Mouse (Mus musculus) ES-Bruce4 (cell line): Measurements from ENCODE around the gene Mmgt2.

Experiments used
- CTCF ChIP-seq: IDR thresholded peaks from one replicate; pipeline ENCODE4 v1.8.1; 2011; ENCODE audit warnings: low read depth, low read length
- EP300 ChIP-seq: IDR thresholded peaks from 2 replicates; pipeline ENCODE4 v1.6.1; 2011; ENCODE audit warnings: low read depth, low read length; ENCODE audit not compliant: insufficient read depth
- POLR2A ChIP-seq: IDR thresholded peaks from one replicate; pipeline ENCODE4 v1.8.1; 2011; ENCODE audit warnings: low read length; ENCODE audit not compliant: insufficient read depth

- TF ChIP-seq EP300, result no peak
- no peak for TF ChIP-seq POLR2A
- no peak for TF ChIP-seq CTCF
Observed at GRCm38 (mm10) chr11:62608826-62609675, 39.4 kb upstream of the Mmgt2 start.
